Mouse (Mus musculus): ENCODE results near the gene Adck1.

DNA sequence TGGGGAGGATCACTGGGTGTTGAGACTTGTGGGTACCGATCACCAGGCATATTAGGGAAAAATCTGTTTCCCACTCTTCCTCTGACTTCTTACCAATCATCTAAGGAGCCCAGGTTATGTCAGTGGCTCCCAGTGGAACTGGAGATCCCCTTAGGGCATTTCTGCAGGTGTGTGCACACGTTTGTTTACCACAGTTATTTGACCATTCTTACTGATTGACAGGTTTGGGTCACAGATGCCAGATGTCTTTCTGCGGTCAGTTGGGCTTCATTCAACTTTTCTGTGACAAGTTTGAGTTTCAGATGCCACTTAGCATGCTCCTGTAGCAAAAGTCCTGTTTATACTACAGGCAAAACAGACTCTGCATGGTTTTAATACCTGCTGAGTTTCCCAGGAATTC, 112.5 kb downstream of the Adck1 start:
- TF ChIP-seq POLR2A (IDR thresholded peaks at IDR 0.05; ENCODE audit: control insufficient read depth in 1 of 2, insufficient read depth in 1 of 2, low read depth in 1 of 2, low read length in 2 of 2, poor library complexity in 1 of 2) (no peak), EP300 (IDR thresholded peaks at IDR 0.05; ENCODE audit: low read depth in 1 of 2, low read length in 2 of 2) (no peak), HCFC1 (IDR thresholded peaks at IDR 0.05; ENCODE audit: low read depth, low read length) (no peak), CTCF (IDR thresholded peaks at IDR 0.05 in 2 of 3, conservative IDR thresholded peaks at IDR 0.05 in 1 of 3; ENCODE audit: control insufficient read depth in 1 of 3, insufficient read depth in 1 of 3, low read depth in 2 of 3, low read length in 3 of 3, poor library complexity in 1 of 3, severe bottlenecking in 1 of 3) (no peak)
